Mouse (Mus musculus) urinary bladder, postnatal 10 days (tissue): ENCODE results near the gene Cops7a.

Source experiments
- DNase-seq: peaks from one replicate; pipeline ENCODE4 v3.0.0; 2022; ENCODE audit warnings: low spot score

Gene Cops7a

GRCm38 (mm10) chr6:124965088-124965719, at the start of gene Cops7a:
Gene Cops7a, minus strand, starts transcription at chr6:124965538.
- peak; percentile 81 for DNase-seq

- no peak for DNase-seq
These were observed 44.1 kb upstream of the Cops7a start for GRCm38 (mm10) chr6:125009181-125010073.

- no peak for DNase-seq
These were observed 43.6 kb upstream of the Cops7a start, which contains the start of gene Zfp384 for GRCm38 (mm10) chr6:125009129-125009180. Gene Zfp384, plus strand, starts transcription at chr6:125009145.

- DNase-seq = peak; percentile 89
These were observed 43.3 kb upstream of the Cops7a start for GRCm38 (mm10) chr6:125008586-125009128.

GRCm38 (mm10) chr6:125008060-125008459, 42.7 kb upstream of the Cops7a start:
- DNase-seq = no peak

GRCm38 (mm10) chr6:125005086-125005485, 39.7 kb upstream of the Cops7a start:
- DNase-seq = no peak

GRCm38 (mm10) chr6:125003706-125004105, 38.4 kb upstream of the Cops7a start:
- DNase-seq = no peak

- DNase-seq = no peak
These were observed 34.2 kb upstream of the Cops7a start for GRCm38 (mm10) chr6:124999546-124999945.

GRCm38 (mm10) chr6:124999091-124999490, 33.8 kb upstream of the Cops7a start:
- DNase-seq = no peak

- DNase-seq = no peak
These were observed 32.7 kb upstream of the Cops7a start for GRCm38 (mm10) chr6:124998066-124998465.

GRCm38 (mm10) chr6:124996551-124997501, 31.5 kb upstream of the Cops7a start, which contains the start of gene Pianp:
Gene Pianp, plus strand, starts transcription at chr6:124996694.
- DNase-seq = peak; percentile 60

- DNase-seq = no peak
These were observed 30.6 kb upstream of the Cops7a start for GRCm38 (mm10) chr6:124995831-124996403.

GRCm38 (mm10) chr6:124995246-124995645, 29.9 kb upstream of the Cops7a start:
- no peak for DNase-seq

- DNase-seq = no peak
These were observed 28.5 kb upstream of the Cops7a start for GRCm38 (mm10) chr6:124993876-124994275.

- no peak for DNase-seq
These were observed 28.0 kb upstream of the Cops7a start for GRCm38 (mm10) chr6:124993365-124993764.

- DNase-seq = no peak
These were observed 26.9 kb upstream of the Cops7a start for GRCm38 (mm10) chr6:124992241-124992640.

GRCm38 (mm10) chr6:124967766-124968165, 2.4 kb upstream of the Cops7a start:
- DNase-seq = no peak

GRCm38 (mm10) chr6:124966466-124967118, 1.3 kb upstream of the Cops7a start:
- no peak for DNase-seq

- no peak for DNase-seq
These were observed 409 bp upstream of the Cops7a start for GRCm38 (mm10) chr6:124965747-124966146.

- no peak for DNase-seq
These were observed 700 bp downstream of the Cops7a start for GRCm38 (mm10) chr6:124964638-124965037.

- no peak for DNase-seq
These were observed 4.3 kb downstream of the Cops7a start for GRCm38 (mm10) chr6:124961021-124961420.
